Mouse (Mus musculus) myocyte (in vitro differentiated cells): ENCODE results near the gene Mrtfa. TPM values are rescaled to one million over a fixed set of nuclear protein-coding genes. Genes with fewer than 3 reads are reported as not detected.
"Not testable (repeated sequence)": the region's sequence is repeated elsewhere in the genome, so short reads cannot be mapped to it uniquely, and the experiment has no call there.

ENCODE experiments used
- H3K27me3 ChIP-seq: one replicate; pipeline ENCODE4 v1.6.1; 2011; ENCODE audit not compliant: control insufficient read depth, insufficient read depth, insufficient read length
- H3K36me3 ChIP-seq: one replicate; pipeline ENCODE4 v1.6.1; 2011; ENCODE audit not compliant: control insufficient read depth, insufficient read depth
- H3K4me2 ChIP-seq: one replicate; pipeline ENCODE4 v1.6.1; 2011; ENCODE audit warnings: low read depth, control low read depth
- H3K4me3 ChIP-seq: one replicate; pipeline ENCODE4 v1.5.1; 2011; ENCODE audit warnings: mild to moderate bottlenecking, control low read depth, moderate library complexity
- H3K79me2 ChIP-seq: one replicate; pipeline ENCODE4 v1.6.1; 2011; ENCODE audit not compliant: control insufficient read depth, insufficient read depth
- H3ac ChIP-seq: one replicate; pipeline ENCODE4 v1.6.1; 2011; ENCODE audit not compliant: control insufficient read depth, insufficient read length
- CEBPB ChIP-seq: IDR thresholded peaks from 2 replicates; pipeline ENCODE4 v1.6.1; 2011; ENCODE audit warnings: mild to moderate bottlenecking, moderate library complexity; ENCODE audit not compliant: poor library complexity, insufficient read depth, severe bottlenecking
- E2F4 ChIP-seq: IDR thresholded peaks from one replicate; pipeline ENCODE4 v1.6.1; 2011; ENCODE audit warnings: mild to moderate bottlenecking, control low read depth, moderate library complexity; ENCODE audit not compliant: insufficient read depth
- MAX ChIP-seq: IDR thresholded peaks from one replicate; pipeline ENCODE4 v1.6.1; 2011; ENCODE audit warnings: low read depth, mild to moderate bottlenecking, control low read depth
- MYOD1 ChIP-seq, 3 experiments: IDR thresholded peaks; one replicate each; pipeline ENCODE4 v1.6.1; 2011; ENCODE audit warnings: control low read depth in 2 of 3, low read depth in 2 of 3, mild to moderate bottlenecking in 2 of 3, moderate library complexity in 1 of 3; ENCODE audit not compliant: insufficient read length in 2 of 3, control insufficient read depth in 1 of 3
- MYOG ChIP-seq, 3 experiments: IDR thresholded peaks; one replicate each; pipeline ENCODE4 v1.6.1; 2011; ENCODE audit warnings: control low read depth in 2 of 3, low read depth in 2 of 3, mild to moderate bottlenecking in 2 of 3; ENCODE audit not compliant: insufficient read length in 2 of 3, control insufficient read depth in 1 of 3, insufficient read depth in 1 of 3
- POLR2A ChIP-seq: IDR thresholded peaks from one replicate; pipeline ENCODE4 v1.6.1; 2011; ENCODE audit warnings: low read depth, mild to moderate bottlenecking, control low read depth, moderate library complexity; ENCODE audit not compliant: insufficient read length
- POLR2AphosphoS2 ChIP-seq: IDR thresholded peaks from one replicate; pipeline ENCODE4 v1.6.1; 2011; ENCODE audit warnings: low read depth, control low read depth; ENCODE audit not compliant: insufficient read length
- REST ChIP-seq: IDR thresholded peaks from one replicate; pipeline ENCODE4 v1.6.1; 2011; ENCODE audit warnings: mild to moderate bottlenecking, control low read depth, moderate library complexity; ENCODE audit not compliant: insufficient read depth, insufficient read length
- SRF ChIP-seq: IDR thresholded peaks from one replicate; pipeline ENCODE4 v1.6.1; 2011; ENCODE audit warnings: low read depth; ENCODE audit not compliant: control insufficient read depth, insufficient read length
- TCF12 ChIP-seq: IDR thresholded peaks from one replicate; pipeline ENCODE4 v1.6.1; 2011; ENCODE audit warnings: mild to moderate bottlenecking, control low read depth; ENCODE audit not compliant: poor library complexity, insufficient read depth, severe bottlenecking
- TCF3 ChIP-seq: IDR thresholded peaks from one replicate; pipeline ENCODE4 v1.6.1; 2011; ENCODE audit warnings: low read depth, control low read depth; ENCODE audit not compliant: insufficient read length
- USF1 ChIP-seq: IDR thresholded peaks from one replicate; pipeline ENCODE4 v1.6.1; 2011; ENCODE audit warnings: low read depth, mild to moderate bottlenecking, control low read depth, moderate library complexity
- polyA plus RNA-seq: library from polyadenylated mRNA; unstranded; fragments of >200 nt; fragmentation: generic; extraction: Trizol; gene quantifications from one replicate; pipeline ENCODE4 v1.2.1, GENCODE M21; 2012; ENCODE audit warnings: missing spikeins

The Mrtfa gene
- polyA plus RNA-seq, 1 experiment: 36.0 TPM

DNA sequence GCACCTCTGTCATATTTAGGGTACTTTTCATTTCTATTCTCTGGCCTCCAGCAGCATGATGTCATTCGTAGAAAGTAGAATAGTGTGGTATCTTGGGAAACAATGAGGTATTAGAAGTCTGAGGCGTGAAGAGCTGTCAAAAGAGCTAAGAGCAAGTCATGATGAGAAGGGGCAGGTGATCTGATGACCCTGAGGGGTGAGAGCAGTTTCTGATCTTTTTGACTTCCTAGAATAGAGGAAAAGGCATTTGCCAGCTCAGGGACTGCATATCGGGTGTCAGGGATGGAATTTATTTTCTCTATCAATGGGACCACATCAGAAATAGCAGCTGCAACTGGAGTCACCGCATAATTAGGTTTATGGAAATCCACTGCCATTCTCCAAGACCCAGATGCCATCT is 36.2 kb upstream of the Mrtfa start:
- Histone ChIP-seq H3K27me3 (no peaks in the 10 kb centered on the region), H3K79me2 (no peaks in the 10 kb centered on the region), H3K36me3 (no peaks in the 10 kb centered on the region), H3ac (no peak overlapping the region), H3K4me3 (no peak overlapping the region), H3K4me2 (peak overlapping the region; percentile 25)
- TF ChIP-seq CEBPB (peak; percentile 68), MYOG (IDR thresholded peaks at IDR 0.05; ENCODE audit: control insufficient read depth in 1 of 3, insufficient read depth in 1 of 3, insufficient read length in 2 of 3, low read depth in 2 of 3) (peak in 2 of 3 experiments; percentile 49 to 90), TCF3 (no peak), E2F4 (no peak), USF1 (no peak), REST (no peak), SRF (no peak), TCF12 (peak; percentile 62), MAX (no peak), POLR2A (no peak), MYOD1 (IDR thresholded peaks at IDR 0.05; ENCODE audit: control insufficient read depth in 1 of 3, insufficient read length in 2 of 3, low read depth in 2 of 3) (peak; percentile 82 to 94 (median 93)), POLR2AphosphoS2 (no peak)

GRCm38 (mm10) chr15:81225732-81226131 is 35.2 kb upstream of the Mrtfa start:
- no peak overlapping the region for H3ac ChIP-seq
- H3K36me3 ChIP-seq: no peaks in the 10 kb centered on the region
- no peaks in the 10 kb centered on the region for H3K27me3 ChIP-seq
- H3K4me3 ChIP-seq: no peak overlapping the region
- TF ChIP-seq MYOD1 (IDR thresholded peaks at IDR 0.05; ENCODE audit: control insufficient read depth in 1 of 3, insufficient read length in 2 of 3, low read depth in 2 of 3) (peak in 2 of 3 experiments; percentile 13 to 64), MAX (no peak)
- no peaks in the 10 kb centered on the region for H3K79me2 ChIP-seq
- H3K4me2 ChIP-seq: peak overlapping the region; percentile 25

GRCm38 (mm10) chr15:81225016-81225415 is 34.5 kb upstream of the Mrtfa start:
- no peak overlapping the region for H3K4me3 ChIP-seq
- H3K27me3 ChIP-seq: no peaks in the 10 kb centered on the region
- H3K4me2 ChIP-seq: peak overlapping the region; percentile 25
- no peaks in the 10 kb centered on the region for H3K36me3 ChIP-seq
- TF ChIP-seq MYOG (IDR thresholded peaks at IDR 0.05; ENCODE audit: control insufficient read depth in 1 of 3, insufficient read depth in 1 of 3, insufficient read length in 2 of 3, low read depth in 2 of 3) (no peak), TCF3 (no peak), USF1 (no peak), MAX (no peak), REST (no peak), MYOD1 (IDR thresholded peaks at IDR 0.05; ENCODE audit: control insufficient read depth in 1 of 3, insufficient read length in 2 of 3, low read depth in 2 of 3) (no peak), POLR2A (no peak), CEBPB (no peak), E2F4 (no peak)
- no peak overlapping the region for H3ac ChIP-seq
- no peaks in the 10 kb centered on the region for H3K79me2 ChIP-seq

- Histone ChIP-seq H3K79me2 (no peaks in the 10 kb centered on the region), H3K4me2 (no peak overlapping the region), H3K27me3 (no peaks in the 10 kb centered on the region), H3K36me3 (no peaks in the 10 kb centered on the region), H3ac (no peak overlapping the region), H3K4me3 (no peak overlapping the region)
- TF ChIP-seq TCF3: no peak
- no peak for TF ChIP-seq MAX
- no peak for TF ChIP-seq MYOG (IDR thresholded peaks at IDR 0.05; ENCODE audit: control insufficient read depth in 1 of 3, insufficient read depth in 1 of 3, insufficient read length in 2 of 3, low read depth in 2 of 3)
- no peak for TF ChIP-seq POLR2A
- no peak for TF ChIP-seq USF1
These were observed 30.9 kb upstream of the Mrtfa start for GRCm38 (mm10) chr15:81221446-81221845.

- not testable (repeated sequence) for H3ac ChIP-seq, H3K4me3 ChIP-seq, H3K27me3 ChIP-seq, H3K4me2 ChIP-seq, H3K36me3 ChIP-seq, H3K79me2 ChIP-seq
These were observed 29.5 kb upstream of the Mrtfa start for GRCm38 (mm10) chr15:81220051-81220450.

- no peaks in the 10 kb centered on the region for H3K27me3 ChIP-seq
- TF ChIP-seq MYOD1 (IDR thresholded peaks at IDR 0.05; ENCODE audit: control insufficient read depth in 1 of 3, insufficient read length in 2 of 3, low read depth in 2 of 3) (peak in 1 of 3 experiments; percentile 65), E2F4 (no peak), MYOG (IDR thresholded peaks at IDR 0.05; ENCODE audit: control insufficient read depth in 1 of 3, insufficient read depth in 1 of 3, insufficient read length in 2 of 3, low read depth in 2 of 3) (peak in 1 of 3 experiments; percentile 50)
- no peak overlapping the region for H3ac ChIP-seq
- no peaks in the 10 kb centered on the region for H3K79me2 ChIP-seq
- H3K4me2 ChIP-seq: no peak overlapping the region
- H3K36me3 ChIP-seq: no peaks in the 10 kb centered on the region
- no peak overlapping the region for H3K4me3 ChIP-seq
These were observed 28.5 kb upstream of the Mrtfa start for GRCm38 (mm10) chr15:81219054-81219453.
